Mouse (Mus musculus) megakaryocyte-erythroid progenitor cell, adult 5-6 weeks (primary cell): ENCODE results near the gene Maff. TPM values are rescaled to one million over a fixed set of nuclear protein-coding genes. Genes with fewer than 3 reads are reported as not detected.
A peak's percentile ranks its signal among the peaks of the same experiment; 100 is the strongest.

Experiments used
- ATAC-seq: replicated peaks from 2 replicates; pipeline ENCODE4 v1.8.0; 2016; ENCODE audit warnings: mild to moderate bottlenecking, inconsistent platforms; ENCODE audit not compliant: severe bottlenecking, poor library complexity, low FRiP score, low TSS enrichment
- total RNA-seq, 2 experiments: library from RNA; stranded (forward) in 1 of 2; stranded (reverse) in 1 of 2; fragments of 200-1000, 215-1000 nt in 1 of 2; fragments of >200 nt in 1 of 2; fragmentation: Nextera tagmentation in 1 of 2; gene quantifications; 2 replicates each; pipeline ENCODE4 v1.2.3; 2014 to 2017

Gene Maff
- total RNA-seq, 2 experiments from 2014 or later, result 6.7 TPM; not detected in 1

DNA sequence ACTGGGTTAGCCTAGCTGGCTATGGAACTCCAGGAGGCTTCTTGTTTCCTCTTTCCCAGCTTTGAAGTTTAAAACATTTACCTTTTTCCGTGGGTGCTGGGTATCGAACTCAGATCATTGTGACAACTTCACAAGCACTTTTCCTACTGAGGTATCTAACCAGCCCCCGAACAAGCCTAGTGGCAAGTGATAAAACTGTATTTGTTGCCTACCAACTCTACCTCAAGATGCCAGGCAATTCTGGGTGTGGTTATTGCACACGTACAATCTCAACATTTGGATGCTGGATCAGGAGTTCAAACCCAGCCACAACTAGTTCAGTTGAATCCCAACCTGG lies 17.5 kb upstream of the Maff start:
- ATAC-seq, result no peak

DNA sequence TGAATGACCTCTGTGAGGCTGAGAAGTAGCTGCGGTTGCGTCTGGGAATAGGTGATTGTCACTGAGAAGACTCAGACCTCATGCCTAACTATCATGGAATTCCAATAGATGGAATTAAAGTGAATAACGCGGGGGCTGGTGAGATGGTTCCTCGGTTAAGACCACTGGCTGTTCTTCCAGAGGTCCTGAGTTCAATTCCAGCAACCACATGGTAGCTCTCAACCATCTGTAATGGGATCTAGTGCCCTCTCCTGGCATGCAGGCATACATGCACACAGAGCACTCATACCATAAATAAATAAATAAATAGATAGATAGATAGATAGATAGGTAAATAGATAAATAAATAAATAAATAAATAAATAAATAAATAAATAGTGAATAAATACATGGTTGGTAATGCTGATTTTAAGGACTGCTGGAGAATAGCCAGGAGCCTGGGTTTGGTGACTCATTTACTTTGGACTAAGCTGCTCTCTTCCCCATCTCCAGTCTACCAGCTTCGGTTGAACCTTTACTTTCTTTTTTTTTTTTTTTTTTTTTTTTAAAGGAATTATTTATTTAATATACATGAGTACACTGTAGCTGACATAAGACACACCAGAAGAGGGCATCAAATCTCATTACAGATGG lies 17.0 kb upstream of the Maff start:
- no peak for ATAC-seq

GRCm38 (mm10) chr15:79329979-79330363 lies 16.4 kb upstream of the Maff start:
- ATAC-seq, result no peak

DNA sequence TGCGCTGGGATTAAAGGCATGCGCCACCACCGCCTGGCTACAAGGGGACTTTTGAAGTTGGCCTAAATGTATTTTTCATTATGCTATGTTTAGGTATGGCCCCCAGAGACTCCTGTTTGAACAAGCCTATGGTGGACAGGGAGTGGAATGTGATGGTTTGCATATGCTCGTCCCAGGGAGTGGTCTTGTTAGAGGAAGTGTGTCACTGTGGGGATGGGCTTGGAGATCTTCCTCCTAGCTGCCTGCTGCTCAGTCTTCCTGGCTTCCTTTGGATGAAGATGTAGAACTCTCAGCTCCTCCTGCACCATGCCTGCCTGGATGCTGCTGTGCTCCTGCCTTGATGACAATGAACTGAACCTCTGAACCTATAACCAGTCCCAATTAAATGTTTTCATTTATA lies 15.9 kb upstream of the Maff start:
- ATAC-seq, result no peak

GRCm38 (mm10) chr15:79333409-79333808 lies 13.0 kb upstream of the Maff start:
- no peak for ATAC-seq

GRCm38 (mm10) chr15:79335061-79335655 lies 11.3 kb upstream of the Maff start:
- no peak for ATAC-seq

DNA sequence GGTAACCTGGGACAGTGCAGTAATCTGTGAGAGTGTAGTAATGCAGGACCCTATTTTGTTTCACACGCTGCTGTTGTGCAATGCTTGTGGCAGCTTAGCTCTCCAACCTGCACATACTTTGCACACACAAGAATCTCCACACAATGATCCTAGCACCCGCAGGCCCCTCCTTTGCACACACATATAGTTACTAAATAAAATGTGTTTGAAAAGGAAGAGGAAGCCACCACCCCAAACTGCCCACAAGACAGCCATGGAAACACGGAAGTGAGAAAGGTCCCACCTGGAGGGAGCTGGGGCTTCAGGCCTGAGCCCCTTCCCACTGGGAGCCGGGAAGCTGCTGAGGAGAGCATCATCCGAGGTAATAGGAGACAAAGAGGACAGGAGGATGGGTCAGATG lies 7.4 kb upstream of the Maff start:
- no peak for ATAC-seq

- no peak for ATAC-seq
These were observed 3.6 kb upstream of the Maff start for GRCm38 (mm10) chr15:79342641-79343337.

GRCm38 (mm10) chr15:79344627-79345026 lies 1.8 kb upstream of the Maff start:
- ATAC-seq, result no peak

DNA sequence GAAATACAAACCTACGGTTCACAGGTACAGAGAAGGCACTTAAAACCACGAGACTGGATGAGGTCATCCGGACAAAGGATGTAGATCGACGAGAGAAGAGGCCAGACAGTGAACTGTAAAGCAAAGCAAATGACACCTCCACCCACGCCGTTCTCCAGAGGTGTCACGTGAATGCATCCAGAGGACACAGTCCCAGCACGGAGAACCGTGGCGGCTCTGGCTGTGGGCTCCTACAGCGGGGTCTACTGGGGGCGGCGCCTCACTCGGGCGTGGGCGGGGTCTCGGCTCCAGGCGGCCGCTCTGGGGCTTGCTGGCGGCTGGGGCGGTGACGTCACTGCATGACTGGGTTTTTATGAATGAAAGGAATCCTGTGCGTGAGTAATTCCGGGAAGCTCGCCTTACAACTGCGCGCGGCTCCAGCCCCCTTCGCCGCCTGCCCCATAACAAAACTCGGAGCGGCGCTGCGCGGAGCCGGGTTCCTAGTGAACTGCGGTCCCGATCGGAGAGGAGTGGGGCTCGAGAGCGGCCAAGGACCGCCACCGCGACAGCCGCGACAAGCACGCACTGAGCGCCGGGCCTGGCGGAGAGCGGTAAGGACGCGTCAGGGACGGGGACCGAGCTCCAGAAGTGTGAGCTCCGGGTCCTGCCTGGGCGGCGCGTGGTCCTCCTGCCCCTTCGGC lies 884 bp downstream of the Maff start:
- peak; percentile 49 for ATAC-seq

DNA sequence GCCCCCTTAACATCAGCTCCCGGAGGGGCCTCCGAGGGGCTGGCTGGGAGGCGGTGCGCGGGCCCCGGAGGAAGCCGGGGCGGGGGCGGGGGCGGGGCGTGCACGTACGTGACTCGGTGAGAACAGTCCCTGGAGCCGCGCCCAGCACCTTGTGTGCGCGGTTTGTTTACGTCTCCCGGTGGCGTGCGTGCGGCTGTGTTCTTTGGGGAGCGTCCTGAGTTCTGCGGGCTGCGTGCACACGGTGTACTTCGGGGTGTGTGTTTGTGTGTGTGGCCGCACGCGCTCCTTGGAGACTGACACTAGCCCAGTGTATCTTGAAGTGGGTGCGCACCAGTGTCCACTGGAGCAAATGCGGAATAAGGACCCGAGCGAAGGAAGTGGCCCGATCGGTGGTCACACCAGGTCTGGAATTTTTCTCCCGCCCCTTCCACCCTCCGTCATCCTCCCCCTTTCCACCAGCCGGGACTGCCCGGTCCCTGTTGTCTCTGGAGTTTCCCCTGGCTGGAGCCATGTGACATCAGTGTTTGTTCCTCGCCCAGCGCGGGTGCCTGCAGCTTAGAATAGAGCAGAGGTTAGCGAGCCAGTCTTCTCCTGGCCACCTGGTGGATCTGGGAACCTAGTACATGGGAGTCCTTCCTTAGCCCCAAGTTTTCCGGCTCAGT lies 1.6 kb downstream of the Maff start:
- ATAC-seq, result peak; percentile 77

DNA sequence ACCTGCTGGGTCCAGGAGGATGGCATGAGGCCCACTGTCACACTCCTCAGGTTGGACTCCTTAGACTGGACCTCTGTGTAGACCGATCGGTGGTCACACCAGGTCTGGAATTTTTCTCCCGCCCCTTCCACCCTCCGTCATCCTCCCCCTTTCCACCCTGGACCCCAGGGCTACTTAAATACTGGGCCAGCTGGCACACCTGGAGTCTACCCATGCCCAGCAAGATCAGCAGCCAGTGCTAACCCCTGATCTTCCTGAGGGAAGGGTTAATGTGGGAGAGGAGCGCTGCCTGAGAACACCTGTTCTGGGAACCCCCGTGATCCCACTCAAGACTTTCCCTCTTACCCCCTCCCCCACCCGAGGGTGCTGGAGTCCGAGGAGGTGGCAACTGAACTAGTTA lies 2.2 kb downstream of the Maff start:
- no peak for ATAC-seq

GRCm38 (mm10) chr15:79350866-79351265 lies 4.4 kb downstream of the Maff start:
- ATAC-seq, result no peak

GRCm38 (mm10) chr15:79351331-79351767 lies 4.9 kb downstream of the Maff start:
- no peak for ATAC-seq

GRCm38 (mm10) chr15:79352479-79352878 lies 6.1 kb downstream of the Maff start:
- ATAC-seq, result no peak

DNA sequence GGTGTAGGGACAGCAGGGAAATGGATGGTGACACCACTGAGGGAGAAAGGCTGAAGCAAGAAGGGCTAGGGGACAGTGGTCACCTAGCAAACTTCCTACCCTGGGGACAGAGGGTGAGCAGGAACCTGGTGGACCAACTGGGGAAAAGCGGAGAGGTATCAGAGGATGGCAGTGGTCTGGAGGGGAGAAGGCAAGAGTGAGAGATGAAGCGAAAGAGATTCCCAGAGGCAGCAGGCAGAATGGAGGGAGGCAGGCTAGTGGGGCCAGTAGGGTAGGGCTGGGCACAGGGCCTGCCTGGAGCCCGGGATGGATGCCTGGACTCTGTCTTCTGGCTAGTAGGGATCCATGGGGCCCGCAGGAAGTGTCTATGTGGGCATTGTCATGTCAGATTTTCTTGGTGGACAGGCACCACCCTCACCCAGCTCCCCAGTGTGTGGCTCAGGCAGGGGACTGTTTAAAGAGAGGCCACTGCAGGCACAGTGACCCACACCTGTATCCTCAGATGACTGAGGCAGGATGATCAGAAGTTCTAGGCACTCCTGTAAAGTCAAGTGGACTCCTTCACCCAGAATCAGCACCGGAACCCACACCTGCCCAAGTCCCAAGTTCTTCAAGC lies 7.4 kb downstream of the Maff start:
- no peak for ATAC-seq

DNA sequence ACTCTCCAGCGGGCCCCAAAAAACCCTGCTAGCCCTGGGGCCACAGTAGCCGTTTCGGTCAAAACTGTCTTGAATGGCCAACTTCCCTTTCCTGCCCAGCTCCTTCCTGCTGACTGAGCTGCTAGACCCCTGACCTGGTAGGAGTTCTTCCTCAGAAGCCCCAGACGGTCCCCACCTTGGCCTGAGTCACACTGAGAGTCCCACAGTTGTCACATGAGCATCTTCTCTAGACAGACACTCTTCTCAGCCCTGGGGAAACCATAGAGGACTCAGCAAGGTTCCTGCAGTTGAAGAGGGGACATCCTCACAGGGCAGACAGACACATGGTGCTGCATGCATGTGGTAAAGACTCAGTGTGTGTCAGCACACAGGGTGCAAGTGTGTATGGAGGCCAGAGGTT lies 8.2 kb downstream of the Maff start:
- no peak for ATAC-seq

DNA sequence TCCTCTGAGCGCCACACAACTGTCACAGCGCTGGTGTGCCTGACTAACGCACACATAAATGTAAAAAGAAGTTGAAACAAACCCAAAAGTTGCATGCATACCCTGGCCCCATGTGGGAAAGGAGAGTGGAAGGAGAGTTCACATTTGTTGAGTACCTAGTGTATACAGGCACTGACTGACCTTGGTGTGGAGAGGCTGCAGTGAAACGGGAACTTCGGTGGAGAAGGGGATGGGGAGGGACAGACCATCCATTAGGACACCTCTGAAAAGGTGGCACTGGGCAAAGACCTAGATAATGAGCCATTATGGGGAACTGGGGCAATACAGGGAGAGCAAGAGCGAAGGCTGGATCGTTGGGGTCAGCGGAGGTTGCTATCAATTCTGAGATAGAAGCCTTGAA lies 10.1 kb downstream of the Maff start:
- no peak for ATAC-seq

- ATAC-seq, result peak; percentile 59
These were observed 10.9 kb downstream of the Maff start for GRCm38 (mm10) chr15:79357036-79357911.
